Mouse (Mus musculus) ES-Bruce4 (cell line): ENCODE results near the gene Gm44579.

ENCODE experiments used
- CTCF ChIP-seq: IDR thresholded peaks from one replicate; pipeline ENCODE4 v1.8.1; 2011; ENCODE audit warnings: low read depth, low read length
- EP300 ChIP-seq: IDR thresholded peaks from 2 replicates; pipeline ENCODE4 v1.6.1; 2011; ENCODE audit warnings: low read depth, low read length; ENCODE audit not compliant: insufficient read depth

- no peak for TF ChIP-seq CTCF
- TF ChIP-seq EP300: no peak
Measured at GRCm38 (mm10) chr15:98170365-98170764, 50.4 kb downstream of the Gm44579 start.
